Mouse (Mus musculus) MEL (cell line): ENCODE results near the gene Cyp27b1. TPM values are rescaled to one million over a fixed set of nuclear protein-coding genes. Genes with fewer than 3 reads are reported as not detected.
A peak's percentile ranks its signal among the peaks of the same experiment; 100 is the strongest.

Experiments
- DNase-seq: peaks from one replicate; pipeline ENCODE4 v3.0.0; 2011; ENCODE audit warnings: low read depth, low spot score
- H3K27ac ChIP-seq: 2 replicates; pipeline ENCODE4 v1.5.1; 2012; ENCODE audit warnings: low read depth, mild to moderate bottlenecking, control low read depth, low read length, moderate library complexity; ENCODE audit not compliant: control insufficient read depth
- H3K27me3 ChIP-seq, 2 experiments: fragments of 150-350 bp in 1 of 2; sonication (generic) in 1 of 2; 2 replicates each; pipeline ENCODE4 v1.6.1; 2012; ENCODE audit warnings: low read length in 2 of 2, mild to moderate bottlenecking in 2 of 2, improper control_type of control experiment in 1 of 2, moderate library complexity in 1 of 2; ENCODE audit not compliant: insufficient read depth in 2 of 2, control insufficient read depth in 1 of 2
- H3K36me3 ChIP-seq, 2 experiments: 2 replicates each; pipeline ENCODE4 v1.6.1; 2012 to 2014; ENCODE audit warnings: low read length in 2 of 2, improper control_type of control experiment in 1 of 2, inconsistent platforms in 1 of 2, mild to moderate bottlenecking in 1 of 2; ENCODE audit not compliant: insufficient read depth in 2 of 2, control insufficient read depth in 1 of 2
- H3K4me1 ChIP-seq, 2 experiments: fragments of 150-350 bp in 1 of 2; sonication (generic) in 1 of 2; 2 replicates each; pipeline ENCODE4 v1.6.1; 2012; ENCODE audit warnings: low read length in 2 of 2, improper control_type of control experiment in 1 of 2, mild to moderate bottlenecking in 1 of 2; ENCODE audit not compliant: insufficient read depth in 2 of 2, control insufficient read depth in 1 of 2
- H3K4me3 ChIP-seq, 2 experiments: fragments of 150-350 bp in 1 of 2; sonication (generic) in 1 of 2; 2 replicates each; pipeline ENCODE4 v1.5.1; 2012; ENCODE audit warnings: low read depth in 2 of 2, low read length in 2 of 2, mild to moderate bottlenecking in 2 of 2, moderate library complexity in 2 of 2, control low read depth in 1 of 2, improper control_type of control experiment in 1 of 2; ENCODE audit not compliant: control insufficient read depth in 1 of 2, insufficient read depth in 1 of 2
- H3K79me2 ChIP-seq: 2 replicates; pipeline ENCODE4 v1.6.1; 2012; ENCODE audit warnings: mild to moderate bottlenecking, low read length, moderate library complexity; ENCODE audit not compliant: control insufficient read depth, poor library complexity, insufficient read depth
- H3K9ac ChIP-seq: 2 replicates; pipeline ENCODE4 v1.6.1; 2012; ENCODE audit warnings: low read depth, mild to moderate bottlenecking, control low read depth, low read length, moderate library complexity; ENCODE audit not compliant: control insufficient read depth, poor library complexity, severe bottlenecking
- H3K9me3 ChIP-seq: fragments of 150-350 bp; sonication (generic); replicated peaks from 2 replicates; pipeline ENCODE4 v1.6.1; 2012; ENCODE audit warnings: mild to moderate bottlenecking, low read length, improper control_type of control experiment, moderate library complexity; ENCODE audit not compliant: insufficient read depth
- CHD1 ChIP-seq: IDR thresholded peaks from 2 replicates; pipeline ENCODE4 v1.6.1; 2012; ENCODE audit warnings: low read depth, mild to moderate bottlenecking, inconsistent platforms, low read length, improper control_type of control experiment
- E2F4 ChIP-seq: IDR thresholded peaks from 2 replicates; pipeline ENCODE4 v1.6.1; 2011; ENCODE audit warnings: low read depth, low read length, improper control_type of control experiment, borderline replicate concordance
- ELF1 ChIP-seq: IDR thresholded peaks from 2 replicates; pipeline ENCODE4 v1.6.1; 2014; ENCODE audit warnings: low read depth, mild to moderate bottlenecking, inconsistent platforms, low read length, improper control_type of control experiment, moderate library complexity
- EP300 ChIP-seq, 2 experiments: IDR thresholded peaks; 2 replicates each; pipeline ENCODE4 v1.6.1; 2011; ENCODE audit warnings: improper control_type of control experiment in 2 of 2, low read length in 2 of 2, low read depth in 1 of 2, mild to moderate bottlenecking in 1 of 2
- GATA1 ChIP-seq: IDR thresholded peaks from 2 replicates; pipeline ENCODE4 v1.6.1; 2011; ENCODE audit warnings: low read depth, low read length, improper control_type of control experiment
- MAFK ChIP-seq: IDR thresholded peaks from 2 replicates; pipeline ENCODE4 v1.6.1; 2011; ENCODE audit warnings: low read depth, mild to moderate bottlenecking, low read length, improper control_type of control experiment, borderline replicate concordance
- MAX ChIP-seq: IDR thresholded peaks from 2 replicates; pipeline ENCODE4 v1.6.1; 2011; ENCODE audit warnings: low read length, improper control_type of control experiment
- MAZ ChIP-seq: IDR thresholded peaks from 2 replicates; pipeline ENCODE4 v1.6.1; 2012; ENCODE audit warnings: low read depth, mild to moderate bottlenecking, inconsistent platforms, low read length, improper control_type of control experiment
- MXI1 ChIP-seq: IDR thresholded peaks from 2 replicates; pipeline ENCODE4 v1.6.1; 2011; ENCODE audit warnings: mild to moderate bottlenecking, low read depth, low read length, improper control_type of control experiment
- NELFE ChIP-seq: IDR thresholded peaks from 2 replicates; pipeline ENCODE4 v1.6.1; 2011; ENCODE audit warnings: low read depth, low read length, improper control_type of control experiment
- POLR2A ChIP-seq, 2 experiments: IDR thresholded peaks; 2 replicates each; pipeline ENCODE4 v1.6.1; 2011 to 2012; ENCODE audit warnings: low read length in 2 of 2, mild to moderate bottlenecking in 2 of 2, control low read depth in 1 of 2, improper control_type of control experiment in 1 of 2, low read depth in 1 of 2, moderate library complexity in 1 of 2; ENCODE audit not compliant: control insufficient read depth in 1 of 2, insufficient read depth in 1 of 2, poor library complexity in 1 of 2
- POLR2AphosphoS5 ChIP-seq: IDR thresholded peaks from 2 replicates; pipeline ENCODE4 v1.6.1; 2012; ENCODE audit warnings: low read depth, borderline replicate concordance, mild to moderate bottlenecking, inconsistent platforms, low read length, moderate library complexity, mixed read lengths
- TAL1 ChIP-seq: IDR thresholded peaks from 2 replicates; pipeline ENCODE4 v1.6.1; 2012; ENCODE audit warnings: mild to moderate bottlenecking, inconsistent platforms, low read length, moderate library complexity, mixed read lengths
- TBP ChIP-seq: IDR thresholded peaks from 2 replicates; pipeline ENCODE4 v1.8.0; 2011; ENCODE audit warnings: low read depth, low read length, improper control_type of control experiment
- USF1 ChIP-seq: IDR thresholded peaks from 2 replicates; pipeline ENCODE4 v1.6.1; 2014; ENCODE audit warnings: low read depth, mild to moderate bottlenecking, inconsistent platforms, low read length, improper control_type of control experiment, moderate library complexity
- ZC3H11A ChIP-seq: IDR thresholded peaks from 2 replicates; pipeline ENCODE4 v1.6.1; 2012; ENCODE audit warnings: low read depth, mild to moderate bottlenecking, inconsistent platforms, low read length, improper control_type of control experiment
- ZNF384 ChIP-seq: IDR thresholded peaks from 2 replicates; pipeline ENCODE4 v1.6.1; 2012; ENCODE audit warnings: low read depth, mild to moderate bottlenecking, inconsistent platforms, low read length, improper control_type of control experiment
- polyA plus RNA-seq, 2 experiments: library from polyadenylated mRNA; stranded (reverse) in 1 of 2; unstranded in 1 of 2; fragments of >175 nt in 1 of 2; fragments of >200 nt in 1 of 2; gene quantifications; 2 replicates each; pipeline versions ENCODE4 v1.2.1 to v1.2.4; 2012; ENCODE audit warnings: low replicate concordance in 2 of 2, low read depth in 1 of 2; ENCODE audit not compliant: insufficient read length in 2 of 2, insufficient read depth in 1 of 2, missing spikeins in 1 of 2
- total RNA-seq: library from RNA; depleted of rRNA; stranded (reverse); fragments of 300-350 nt; gene quantifications from 2 replicates; pipeline ENCODE4 v1.2.3, GENCODE M21; 2012

Cyp27b1 gene
- total and polyA plus RNA-seq, 3 experiments, result 0.23 to 0.93 TPM; not detected in 1

- no peak for DNase-seq
- H3K27ac ChIP-seq, result no peak overlapping the region
- H3K9me3 ChIP-seq, result no peaks in the 10 kb centered on the region
- H3K4me1 ChIP-seq, result no peaks in the 10 kb centered on the region
- peaks cover 0 to 3% of the 10 kb centered on the region in 2 experiments; a peak in 1 of 4 replicates for H3K36me3 ChIP-seq
- no peaks in the 10 kb centered on the region for H3K27me3 ChIP-seq
- TF ChIP-seq MAX (no peak), CHD1 (no peak), NELFE (no peak), MAZ (no peak), TBP (no peak), POLR2A (IDR thresholded peaks at IDR 0.05; ENCODE audit: control insufficient read depth in 1 of 2, insufficient read depth in 1 of 2, low read depth in 1 of 2, low read length in 2 of 2, poor library complexity in 1 of 2) (no peak), EP300 (IDR thresholded peaks at IDR 0.05; ENCODE audit: low read depth in 1 of 2, low read length in 2 of 2) (no peak), MAFK (no peak), ZNF384 (no peak), ZC3H11A (no peak), E2F4 (no peak), TAL1 (no peak), USF1 (no peak), GATA1 (no peak), ELF1 (no peak)
- no peak overlapping the region for H3K4me3 ChIP-seq
- H3K79me2 ChIP-seq, result no peaks in the 10 kb centered on the region
- no peak overlapping the region for H3K9ac ChIP-seq
Observed at GRCm38 (mm10) chr10:127090560-127091411, 42.7 kb downstream of the Cyp27b1 start.

- no peaks in the 10 kb centered on the region for H3K4me1 ChIP-seq
- no peak for DNase-seq
- H3K79me2 ChIP-seq, result no peaks in the 10 kb centered on the region
- no peak overlapping the region for H3K27ac ChIP-seq
- TF ChIP-seq MXI1, result no peak
- TF ChIP-seq E2F4, result no peak
- 0 out of 2 replicates have a peak, but pooled peaks have one; percentile 17 for TF ChIP-seq POLR2AphosphoS5
- no peak overlapping the region for H3K9ac ChIP-seq
- peaks cover 0 to 3% of the 10 kb centered on the region in 2 experiments; a peak in 1 of 4 replicates for H3K36me3 ChIP-seq
- H3K27me3 ChIP-seq, result no peaks in the 10 kb centered on the region
- no peaks in the 10 kb centered on the region for H3K9me3 ChIP-seq
- no peak overlapping the region for H3K4me3 ChIP-seq
Observed at GRCm38 (mm10) chr10:127091507-127092396, 43.7 kb downstream of the Cyp27b1 start.
